Mouse (Mus musculus) small intestine, adult 2 months (tissue): ENCODE data around the gene Asah2.

Source experiments
- CTCF ChIP-seq: fragments of 200-500 bp; IDR thresholded peaks from 2 replicates; pipeline ENCODE4 v1.5.1; 2012; ENCODE audit warnings: low read depth, mild to moderate bottlenecking, control low read depth, inconsistent platforms, low read length, moderate library complexity, mixed read lengths; ENCODE audit not compliant: insufficient replicate concordance, insufficient read length; ENCODE audit errors: extremely low read depth
- POLR2A ChIP-seq: fragments of 200-500 bp; IDR thresholded peaks from 2 replicates; pipeline ENCODE4 v1.6.1; 2012; ENCODE audit warnings: low read depth, mild to moderate bottlenecking, control low read depth, inconsistent platforms, low read length, moderate library complexity

DNA sequence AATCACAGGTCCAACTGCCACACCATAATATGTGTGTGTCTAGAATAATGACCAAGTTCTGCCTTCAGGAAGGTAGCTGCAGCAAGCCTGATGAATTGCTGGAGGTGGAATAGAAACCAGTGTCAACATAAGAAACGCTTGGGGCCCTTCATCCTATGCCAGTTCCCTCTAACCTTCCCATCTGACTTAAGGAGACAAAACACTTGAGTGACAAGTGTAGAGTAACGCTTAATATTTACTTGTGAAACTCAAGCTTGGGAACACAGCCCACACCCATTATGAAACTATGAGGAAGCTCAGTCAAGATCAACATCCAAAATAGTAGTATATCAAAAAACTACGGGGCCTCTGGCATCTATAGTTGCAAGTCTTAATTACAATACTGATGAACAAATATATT is 10.5 kb upstream of the Asah2 start:
- no peak for TF ChIP-seq CTCF
- no peak for TF ChIP-seq POLR2A
